Mouse (Mus musculus) limb, embryonic 11.5 days (tissue): ENCODE measurements around the gene Sec13. TPM values are rescaled to one million over a fixed set of nuclear protein-coding genes. Genes with fewer than 3 reads are reported as not detected.
A peak's percentile ranks its signal among the peaks of the same experiment; 100 is the strongest.

Experiments
- ATAC-seq: fragments of 200-750 bp; cut with Nextera tagmentation; 2 replicates; pipeline ENCODE4 v1.8.0; 2017; ENCODE audit warnings: low read depth; ENCODE audit not compliant: insufficient number of reproducible peaks, low FRiP score, low TSS enrichment
- DNase-seq: peaks from one replicate; pipeline ENCODE4 v3.0.0-alpha.2; 2015; ENCODE audit warnings: low spot score
- H3K27ac ChIP-seq: fragments of 300-500 bp; sonication (generic); replicated peaks from 2 replicates; pipeline ENCODE4 v1.5.1; 2014; ENCODE audit warnings: low read depth, mild to moderate bottlenecking, low read length
- H3K27me3 ChIP-seq: fragments of 300-500 bp; sonication (generic); 2 replicates; pipeline ENCODE4 v1.6.1; 2014; ENCODE audit warnings: mild to moderate bottlenecking, low read length, mixed read lengths; ENCODE audit not compliant: control insufficient read depth, insufficient read depth
- H3K36me3 ChIP-seq: fragments of 300-500 bp; sonication (generic); 2 replicates; pipeline ENCODE4 v1.6.1; 2014; ENCODE audit warnings: mild to moderate bottlenecking, low read length, moderate library complexity, mixed read lengths; ENCODE audit not compliant: control insufficient read depth, insufficient read depth
- H3K4me1 ChIP-seq: fragments of 300-500 bp; sonication (generic); 2 replicates; pipeline ENCODE4 v1.6.1; 2014; ENCODE audit warnings: low read length, mixed read lengths; ENCODE audit not compliant: control insufficient read depth, insufficient read depth
- H3K4me2 ChIP-seq: fragments of 300-500 bp; sonication (generic); 2 replicates; pipeline ENCODE4 v1.6.1; 2014; ENCODE audit warnings: low read depth, mild to moderate bottlenecking, moderate library complexity; ENCODE audit not compliant: severe bottlenecking
- H3K4me3 ChIP-seq: fragments of 300-500 bp; sonication (generic); 2 replicates; pipeline ENCODE4 v1.5.1; 2014; ENCODE audit warnings: low read depth, low read length
- H3K9ac ChIP-seq: fragments of 300-500 bp; sonication (generic); 2 replicates; pipeline ENCODE4 v1.6.1; 2014; ENCODE audit warnings: mild to moderate bottlenecking, low read length
- H3K9me3 ChIP-seq: fragments of 300-500 bp; sonication (generic); 2 replicates; pipeline ENCODE4 v1.6.1; 2016; ENCODE audit warnings: low read length; ENCODE audit not compliant: control insufficient read depth
- WGBS: fragments of 180-500 bp; shearing (Covaris S2); extraction: QIAGEN DNeasy Blood & Tissue Kit; methylation state at CpG from one replicate; pipeline ENCODE4 v1.1.7; 2014; 5-methylcytosine and 5-hydroxymethylcytosine counted together
- polyA plus RNA-seq: library from polyadenylated mRNA; unstranded; fragments of >200 nt; fragmentation: Nextera tagmentation; extraction: Ambion mirVana; gene quantifications from 2 replicates; pipeline ENCODE4 v1.2.1, GENCODE M21; 2014

Gene Sec13
- polyA plus RNA-seq, 1 experiment from 2014 or later, result 307 TPM

DNA sequence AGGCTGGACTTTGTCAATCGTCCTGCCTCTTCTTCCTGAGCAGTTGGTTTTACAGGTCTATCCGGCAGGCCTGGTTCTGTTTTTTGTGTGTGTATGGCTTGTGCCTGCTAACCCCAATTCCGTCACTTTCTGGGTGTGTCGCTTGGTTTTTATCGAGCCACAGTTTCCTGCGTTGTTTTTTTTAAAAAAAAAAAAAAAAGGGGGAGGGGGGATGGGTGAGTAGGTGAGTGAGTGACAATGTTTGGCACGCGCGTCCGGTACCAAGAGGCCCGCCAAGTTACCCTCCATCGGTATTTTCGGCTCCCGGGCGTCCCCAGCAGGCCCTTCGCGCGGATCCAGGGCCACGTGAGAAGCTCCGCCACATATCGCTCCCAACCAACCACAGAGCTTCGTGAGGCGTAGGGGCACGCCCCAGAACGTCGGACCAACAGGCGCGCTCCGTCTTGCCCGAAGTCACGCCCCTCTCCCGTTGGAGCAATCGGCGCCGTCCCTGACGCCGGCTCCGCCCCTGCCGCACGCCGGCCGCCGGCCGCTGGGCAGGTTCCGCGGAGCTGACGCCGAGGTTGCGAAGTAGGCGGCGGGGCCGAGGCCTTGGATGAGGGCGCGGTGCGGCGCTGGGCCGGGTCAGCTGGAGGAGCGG lies 43.8 kb downstream of the Sec13 start, which contains the start of gene Tatdn2:
Gene Tatdn2 (plus strand): TSS at position 469 of the 640 bp plus-strand sequence.
- peak within 1 kb of the TSS; percentile 98 for H3K4me2 ChIP-seq
- peak; percentile 94 for DNase-seq
- no peaks in the 10 kb centered on the region for H3K27me3 ChIP-seq
- peaks cover 10% of the 10 kb centered on the region for H3K4me1 ChIP-seq
- peak; percentile 97 for ATAC-seq
- peak within 1 kb of the TSS; percentile 75 for H3K9ac ChIP-seq
- WGBS, result under 1% methylated on average over 56 of the region's 58 CpGs
- H3K4me3 ChIP-seq, result peak within 1 kb of the TSS; percentile 92
- peak within 1 kb of the TSS; percentile 84 for H3K27ac ChIP-seq
- H3K9me3 ChIP-seq, result no peaks in the 10 kb centered on the region
- peaks cover 4% of the 10 kb centered on the region; the same call in 1 of the 2 replicates for H3K36me3 ChIP-seq

DNA sequence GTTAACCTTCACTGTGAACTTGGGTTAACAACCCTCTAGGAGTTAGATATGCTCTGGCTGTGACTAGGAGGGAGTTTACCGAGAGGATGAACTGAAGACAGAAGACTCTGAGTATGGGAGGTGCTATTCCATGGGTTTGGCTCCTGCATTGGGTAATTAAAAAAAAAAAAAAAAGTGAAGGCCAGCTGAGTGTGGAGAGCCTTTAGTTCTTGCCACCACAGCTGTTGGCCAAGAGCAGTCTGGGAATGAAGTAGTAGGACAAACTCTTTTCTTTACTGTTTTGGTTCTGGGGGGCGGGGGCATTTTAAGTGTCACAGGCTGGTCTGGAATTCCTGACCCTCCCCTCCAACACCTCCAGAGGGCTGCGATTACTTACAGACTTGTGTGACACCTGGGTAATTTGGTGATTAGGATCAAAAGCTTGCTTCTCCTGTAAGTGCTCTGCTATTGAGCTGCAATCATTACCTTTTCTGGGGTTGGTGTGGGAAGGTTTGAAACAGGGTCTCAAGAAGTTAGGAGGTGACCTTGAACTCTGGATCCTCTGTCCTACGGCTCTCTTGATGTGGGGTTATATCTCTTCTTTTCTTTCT lies 44.7 kb downstream of the Sec13 start:
- Histone ChIP-seq H3K9ac (peak overlapping the region; percentile 50; the same call in 1 of the 2 replicates), H3K27me3 (no peaks in the 10 kb centered on the region), H3K4me3 (peak overlapping the region; percentile 92), H3K4me2 (peak overlapping the region; percentile 45), H3K36me3 (peaks cover 4% of the 10 kb centered on the region; the same call in 1 of the 2 replicates), H3K4me1 (peaks cover 13% of the 10 kb centered on the region), H3K9me3 (no peaks in the 10 kb centered on the region), H3K27ac (peak overlapping the region; percentile 59)
- ATAC-seq (no peak), DNase-seq (peak; percentile 35)
- 23% methylated on average over 4 of the region's 4 CpGs for WGBS

DNA sequence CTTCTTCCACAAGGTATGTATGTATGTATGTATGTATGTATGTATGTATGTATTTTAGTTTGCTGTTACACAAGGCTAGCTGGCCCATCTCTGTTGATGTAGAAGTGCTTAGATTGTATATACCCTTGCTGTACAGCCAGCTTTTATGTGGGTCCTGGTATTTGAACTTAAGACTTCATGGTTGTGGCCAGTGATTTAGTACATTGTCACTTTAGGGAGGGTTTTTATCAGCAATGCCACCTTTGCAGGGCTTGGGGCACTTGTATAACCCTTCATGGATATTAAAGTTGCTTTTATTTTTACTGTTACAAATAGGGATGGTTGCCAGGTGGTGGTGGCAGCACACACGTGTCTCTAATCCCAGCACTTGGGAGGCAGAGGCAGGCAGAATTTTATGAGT lies 45.3 kb downstream of the Sec13 start:
- Histone ChIP-seq H3K4me3 (no peak overlapping the region), H3K36me3 (peaks cover 3% of the 10 kb centered on the region; the same call in 1 of the 2 replicates), H3K4me1 (peaks cover 19% of the 10 kb centered on the region), H3K9me3 (no peaks in the 10 kb centered on the region), H3K9ac (no peak overlapping the region), H3K27ac (no peak overlapping the region), H3K4me2 (no peak overlapping the region), H3K27me3 (no peaks in the 10 kb centered on the region)
- WGBS, result 30% methylated on average over 1 of the region's 1 CpGs
- ATAC-seq (no peak), DNase-seq (no peak)

DNA sequence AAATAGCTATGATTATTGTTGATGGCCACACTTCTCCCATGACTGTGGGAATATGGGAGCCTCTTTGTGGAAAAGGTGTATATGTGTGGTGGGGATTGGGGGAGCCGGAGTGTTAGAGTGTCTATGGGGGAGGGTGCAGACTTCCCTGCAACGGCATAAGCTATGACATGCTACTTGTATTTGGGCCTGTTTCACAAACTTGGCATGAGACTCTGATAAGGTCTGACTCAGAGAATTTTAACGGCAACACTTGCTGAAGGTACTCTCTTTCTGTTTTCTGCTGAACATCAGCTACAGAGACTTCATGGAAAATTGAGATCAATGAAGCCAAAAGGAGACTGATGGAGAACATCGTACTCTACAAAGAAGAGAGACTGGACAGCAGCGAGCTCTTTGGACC lies 47.2 kb downstream of the Sec13 start:
- DNase-seq (no peak), ATAC-seq (no peak)
- Histone ChIP-seq H3K27ac (no peak overlapping the region), H3K9ac (no peak overlapping the region), H3K27me3 (no peaks in the 10 kb centered on the region), H3K4me3 (no peak overlapping the region), H3K4me1 (peaks cover 19% of the 10 kb centered on the region), H3K36me3 (no peaks in the 10 kb centered on the region), H3K9me3 (no peaks in the 10 kb centered on the region), H3K4me2 (no peak overlapping the region)
- WGBS, result 94% methylated on average over 5 of the region's 5 CpGs

DNA sequence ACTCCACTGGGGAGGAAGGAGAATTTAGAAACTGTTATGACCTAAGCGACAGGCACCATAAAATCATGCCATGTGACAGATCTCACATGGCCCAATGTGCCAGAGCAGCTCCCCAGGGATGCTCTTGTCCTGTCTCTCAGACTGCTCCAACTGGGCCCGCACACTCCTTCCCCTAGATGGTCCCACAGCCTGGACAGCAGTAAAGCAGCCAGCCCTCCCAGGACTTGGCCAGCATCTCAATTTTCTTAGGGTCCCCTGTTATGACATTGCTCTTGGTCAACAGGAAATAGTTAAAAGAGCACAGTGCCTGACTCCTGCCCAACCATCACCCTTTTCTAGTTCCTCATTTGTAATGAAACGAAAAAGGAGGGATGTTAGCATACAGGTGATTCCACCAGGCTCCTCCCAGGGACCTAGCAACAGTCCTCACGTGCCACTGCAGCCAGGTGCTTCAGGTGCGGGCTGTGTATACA lies 47.8 kb downstream of the Sec13 start:
- ATAC-seq, result no peak
- no peak overlapping the region for H3K27ac ChIP-seq
- 86% methylated on average over 5 of the region's 5 CpGs for WGBS

DNA sequence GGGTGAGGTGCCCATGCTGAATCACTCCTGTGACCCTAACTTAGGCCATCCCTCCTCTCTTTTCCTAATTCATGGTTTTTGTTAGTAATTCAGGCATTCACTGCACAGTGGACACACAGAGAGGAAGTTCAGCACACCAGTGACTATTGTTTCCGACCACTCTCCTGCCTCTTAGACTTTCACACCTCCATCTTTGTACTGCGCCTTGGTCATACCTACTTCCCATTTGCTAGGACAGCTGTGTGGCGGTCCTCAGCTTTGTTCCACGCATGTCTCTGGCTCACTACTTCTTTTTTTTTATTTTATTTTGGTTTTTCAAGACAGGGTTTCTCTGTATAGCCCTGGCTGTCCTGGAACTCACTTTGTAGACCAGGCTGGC lies 49.5 kb downstream of the Sec13 start:
- Histone ChIP-seq H3K9me3 (no peaks in the 10 kb centered on the region), H3K27me3 (no peaks in the 10 kb centered on the region), H3K9ac (peak overlapping the region; percentile 17; the same call in 1 of the 2 replicates), H3K4me1 (peaks cover 16% of the 10 kb centered on the region), H3K4me2 (peak overlapping the region; percentile 33; the same call in 1 of the 2 replicates), H3K36me3 (no peaks in the 10 kb centered on the region), H3K4me3 (no peak overlapping the region), H3K27ac (peak overlapping the region; percentile 75)
- WGBS, result 76% methylated on average over 4 of the region's 4 CpGs
- no peak for ATAC-seq
- DNase-seq, result no peak

More for the DNA sequence above, 47.8 kb downstream of the Sec13 start:
- peaks cover 17% of the 10 kb centered on the region for H3K4me1 ChIP-seq
- DNase-seq, result no peak
- no peak overlapping the region for H3K4me3 ChIP-seq
- H3K9me3 ChIP-seq, result no peaks in the 10 kb centered on the region
- no peak overlapping the region for H3K4me2 ChIP-seq
- H3K9ac ChIP-seq, result no peak overlapping the region
- no peaks in the 10 kb centered on the region for H3K27me3 ChIP-seq
- no peaks in the 10 kb centered on the region for H3K36me3 ChIP-seq

DNA sequence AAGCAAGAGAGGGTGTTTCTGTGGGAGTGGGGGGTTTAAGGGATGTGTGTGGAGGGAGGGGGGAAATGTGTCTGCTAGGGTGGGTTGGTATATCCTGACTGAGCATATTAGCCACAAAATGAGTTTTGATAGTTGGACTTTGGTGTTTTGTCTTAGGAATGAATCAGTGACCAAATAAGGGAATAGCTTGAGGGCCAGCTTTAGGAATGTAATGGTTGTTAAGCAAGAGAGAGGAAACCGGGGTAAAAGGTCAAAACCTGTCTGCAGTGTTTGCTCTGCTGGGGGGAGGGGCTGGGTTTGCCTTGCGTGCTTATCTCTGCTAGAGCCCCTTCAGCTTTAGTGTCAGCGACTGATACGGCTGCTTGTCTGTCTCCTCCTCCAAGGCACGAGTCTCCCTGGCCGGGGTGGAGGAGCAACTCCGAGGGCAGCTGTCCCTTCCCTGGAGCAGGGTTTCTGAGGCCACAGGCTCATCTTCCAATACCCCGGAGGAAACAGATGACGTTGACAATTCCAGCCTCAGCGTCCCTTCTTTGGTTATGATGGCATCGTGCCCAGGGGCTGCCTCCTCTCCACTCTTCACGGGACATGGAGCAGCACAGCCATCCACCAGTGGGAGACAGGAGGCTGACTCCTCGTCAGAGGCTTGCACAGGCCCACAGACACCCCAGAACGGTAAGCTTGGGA lies 50.0 kb downstream of the Sec13 start:
- Histone ChIP-seq H3K9me3 (no peaks in the 10 kb centered on the region), H3K9ac (peak overlapping the region; percentile 17), H3K27me3 (no peaks in the 10 kb centered on the region), H3K4me2 (peak overlapping the region; percentile 33; the same call in 1 of the 2 replicates), H3K36me3 (no peaks in the 10 kb centered on the region), H3K27ac (peak overlapping the region; percentile 75), H3K4me3 (no peak overlapping the region), H3K4me1 (peaks cover 14% of the 10 kb centered on the region)
- ATAC-seq (peak; percentile 53; the same call in 1 of the 2 replicates), DNase-seq (peak; percentile 78)
- 4% methylated on average over 14 of the region's 14 CpGs for WGBS

DNA sequence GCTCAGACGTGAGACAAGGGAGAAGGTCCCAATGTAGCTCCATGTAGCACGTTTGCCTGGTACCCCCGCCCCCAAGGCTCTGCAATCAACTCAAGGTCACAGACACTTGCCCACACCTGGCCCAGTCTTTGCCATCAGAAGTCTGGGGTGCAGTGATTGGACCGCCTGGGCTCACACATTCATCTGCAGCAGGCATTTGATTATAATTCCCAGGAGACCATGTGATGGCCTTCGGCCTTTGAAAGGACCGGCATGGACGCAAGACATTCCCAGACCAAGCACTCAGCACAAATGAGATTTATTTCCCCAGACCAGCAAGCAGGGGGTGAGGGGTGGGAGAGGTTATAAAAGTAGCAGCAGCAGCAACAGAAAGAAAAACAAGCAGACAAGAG lies 50.5 kb downstream of the Sec13 start:
- Histone ChIP-seq H3K36me3 (no peaks in the 10 kb centered on the region), H3K4me2 (peak overlapping the region; percentile 33; the same call in 1 of the 2 replicates), H3K9me3 (no peaks in the 10 kb centered on the region), H3K27ac (peak overlapping the region; percentile 75), H3K4me1 (peaks cover 14% of the 10 kb centered on the region), H3K4me3 (no peak overlapping the region), H3K27me3 (no peaks in the 10 kb centered on the region), H3K9ac (no peak overlapping the region; the same call in 1 of the 2 replicates)
- DNase-seq, result peak; percentile 75
- ATAC-seq, result peak; percentile 40; the same call in 1 of the 2 replicates
- WGBS, result 2% methylated on average over 7 of the region's 7 CpGs
